Mouse (Mus musculus): ENCODE measurements at regions not wholly inside any gene's neighbourhood (a gene's known extent, or its start where the extent isn't known, plus 50 kb on each side); places are given as distances from the start of the nearest gene placed in this dataset.

- Histone ChIP-seq H3K4me3 (replicated peaks in 1 of 3; ENCODE audit: low read depth in 2 of 3, low read length in 2 of 3, poor library complexity in 1 of 3) (no peak overlapping the region), H3K9me3 (replicated peaks; ENCODE audit: low read length) (peaks cover 32% of the 10 kb centered on the region), H3K79me2 (replicated peaks; ENCODE audit: control insufficient read depth, extremely low read depth, insufficient read depth, poor library complexity, severe bottlenecking) (no peaks in the 10 kb centered on the region), H3K4me1 (ENCODE audit: control insufficient read depth in 1 of 2, insufficient read depth in 2 of 2) (no peaks in the 10 kb centered on the region), H3K9ac (ENCODE audit: insufficient read depth, low read depth) (no peak overlapping the region), H3K36me3 (replicated peaks in 1 of 2; ENCODE audit: control insufficient read depth in 1 of 2, insufficient read depth in 1 of 2, low read length in 1 of 2) (no peaks in the 10 kb centered on the region), H3K27ac (ENCODE audit: insufficient read depth, low read depth) (no peak overlapping the region), H3K4me2 (ENCODE audit: insufficient read depth, low read depth, poor library complexity, severe bottlenecking) (no peak overlapping the region), H3K27me3 (replicated peaks) (no peaks in the 10 kb centered on the region)
- DNase-seq (ENCODE audit: extremely low read depth) = no peak
- in situ Hi-C loops (cut with MboI; ENCODE audit: low pct_ligation_motif_present, low pct_unique_long_range_greater_than_20kb, low sequenced_read_pairs) = no loop called here
- dilution Hi-C loops (cut with MboI; ENCODE audit: extremely low pct_ligation_motif_present, extremely low pct_unique_long_range_greater_than_20kb, low sequenced_read_pairs) = no loop called here
- TF ChIP-seq RCOR1 (conservative IDR thresholded peaks at IDR 0.05; ENCODE audit: low read depth, low read length) (no peak), SMC3 (IDR thresholded peaks at IDR 0.05; ENCODE audit: low read depth, low read length) (no peak), ELF1 (IDR thresholded peaks at IDR 0.05; ENCODE audit: low read depth, low read length) (no peak), RAD21 (IDR thresholded peaks at IDR 0.05; ENCODE audit: low read depth, low read length) (no peak), MAX (IDR thresholded peaks at IDR 0.05; ENCODE audit: low read length) (no peak), ZNF384 (IDR thresholded peaks at IDR 0.05; ENCODE audit: low read depth, low read length) (no peak), MXI1 (IDR thresholded peaks at IDR 0.05; ENCODE audit: low read depth, low read length) (no peak), NELFE (IDR thresholded peaks at IDR 0.05; ENCODE audit: low read depth, low read length) (no peak), ZKSCAN1 (IDR thresholded peaks at IDR 0.05; ENCODE audit: borderline replicate concordance, low read depth, low read length) (no peak), BHLHE40 (IDR thresholded peaks at IDR 0.05; ENCODE audit: low read depth, low read length) (no peak), KAT2A (IDR thresholded peaks at IDR 0.05; ENCODE audit: insufficient replicate concordance, low read length) (no peak), POLR2AphosphoS2 (IDR thresholded peaks at IDR 0.05; ENCODE audit: low read depth, low read length) (no peak), ETS1 (conservative IDR thresholded peaks at IDR 0.05; ENCODE audit: low read depth, low read length) (no peak), JUND (conservative IDR thresholded peaks at IDR 0.05; ENCODE audit: low read depth, low read length) (no peak), NRF1 (IDR thresholded peaks at IDR 0.05; ENCODE audit: low read depth, low read length) (no peak), UBTF (IDR thresholded peaks at IDR 0.05; ENCODE audit: low read depth, low read length) (no peak), MAZ (IDR thresholded peaks at IDR 0.05; ENCODE audit: low read depth, low read length) (no peak), ZC3H11A (IDR thresholded peaks at IDR 0.05; ENCODE audit: low read depth, low read length) (no peak), GABPA (IDR thresholded peaks at IDR 0.05; ENCODE audit: insufficient replicate concordance, low read depth, low read length) (no peak), JUN (IDR thresholded peaks at IDR 0.05; ENCODE audit: insufficient read depth, low read depth, low read length) (no peak)
These were observed 865.0 kb upstream of the Tenm3 start for GRCm38 (mm10) chr8:49708701-49709100.

GRCm38 (mm10) chr8:49699058-49699457 lies 855.3 kb upstream of the Tenm3 start:
- Histone ChIP-seq H3K79me2 (replicated peaks; ENCODE audit: control insufficient read depth, extremely low read depth, insufficient read depth, poor library complexity, severe bottlenecking) (no peaks in the 10 kb centered on the region), H3K27ac (ENCODE audit: insufficient read depth, low read depth) (no peak overlapping the region), H3K9me3 (replicated peaks; ENCODE audit: low read length) (peaks cover 31% of the 10 kb centered on the region), H3K36me3 (replicated peaks in 1 of 2; ENCODE audit: control insufficient read depth in 1 of 2, insufficient read depth in 1 of 2, low read length in 1 of 2) (no peaks in the 10 kb centered on the region), H3K4me3 (replicated peaks in 1 of 3; ENCODE audit: low read depth in 2 of 3, low read length in 2 of 3, poor library complexity in 1 of 3) (no peak overlapping the region), H3K9ac (ENCODE audit: insufficient read depth, low read depth) (no peak overlapping the region), H3K4me2 (ENCODE audit: insufficient read depth, low read depth, poor library complexity, severe bottlenecking) (no peak overlapping the region), H3K27me3 (replicated peaks) (no peaks in the 10 kb centered on the region), H3K4me1 (ENCODE audit: control insufficient read depth in 1 of 2, insufficient read depth in 2 of 2) (no peaks in the 10 kb centered on the region)
- TF ChIP-seq USF2 (conservative IDR thresholded peaks at IDR 0.05; ENCODE audit: low read depth, low read length) (no peak), SIN3A (IDR thresholded peaks at IDR 0.05; ENCODE audit: low read length) (no peak), BHLHE40 (IDR thresholded peaks at IDR 0.05; ENCODE audit: low read depth, low read length) (no peak), ZKSCAN1 (IDR thresholded peaks at IDR 0.05; ENCODE audit: borderline replicate concordance, low read depth, low read length) (no peak), KAT2A (IDR thresholded peaks at IDR 0.05; ENCODE audit: insufficient replicate concordance, low read length) (no peak), TBP (conservative IDR thresholded peaks at IDR 0.05; ENCODE audit: low read depth, low read length) (no peak)
- no peak for DNase-seq (ENCODE audit: extremely low read depth)
- dilution Hi-C loops (cut with MboI; ENCODE audit: extremely low pct_ligation_motif_present, extremely low pct_unique_long_range_greater_than_20kb, low sequenced_read_pairs) = no loop called here
- in situ Hi-C loops (cut with MboI; ENCODE audit: low pct_ligation_motif_present, low pct_unique_long_range_greater_than_20kb, low sequenced_read_pairs) = no loop called here
